Mouse (Mus musculus) adrenal gland, postnatal 4 days (tissue): ENCODE data around the gene Colca2. TPM values are rescaled to one million over a fixed set of nuclear protein-coding genes. Genes with fewer than 3 reads are reported as not detected.

Experiments
- DNase-seq, 2 experiments: peaks; one replicate each; pipeline ENCODE4 v3.0.0; 2021 to 2022; ENCODE audit warnings: low spot score in 2 of 2, mixed read lengths in 2 of 2
- long read RNA-seq, 2 experiments: library from polyadenylated mRNA; stranded (forward); transcript quantifications; one replicate each; pipeline ENCODE4 v2.0.0; 2021
- total RNA-seq, 2 experiments: library from RNA; stranded (reverse); gene quantifications; 2 replicates each; pipeline ENCODE4 v1.2.3; 2021

Gene Colca2
- 1 to 10 TPM; 3.8 to 6.1 TPM for total RNA-seq
- long read RNA-seq, experiment 1, partial matches to known transcripts, result 0 of 2 reads
- long read RNA-seq, experiment 1, other reads (novel, unspliced or antisense), result 1 of 2 reads
- long read RNA-seq, experiment 2, partial matches to known transcripts, result 1 of 7 reads
- long read RNA-seq, experiment 2, other reads (novel, unspliced or antisense), result 4 of 7 reads

GRCm38 (mm10) chr9:51278500-51279381 lies at the start of gene Colca2:
TSS of gene Colca2 (minus strand) at chr9:51278569.
- DNase-seq, result peak; percentile 47 to 63

- DNase-seq, result no peak
Measured at GRCm38 (mm10) chr9:51327555-51327903, 49.2 kb upstream of the Colca2 start.

GRCm38 (mm10) chr9:51326619-51327554 lies 48.5 kb upstream of the Colca2 start:
- no peak for DNase-seq

- no peak for DNase-seq
Measured at GRCm38 (mm10) chr9:51324406-51325065, 46.2 kb upstream of the Colca2 start.

GRCm38 (mm10) chr9:51320096-51320495 lies 41.7 kb upstream of the Colca2 start:
- DNase-seq, result no peak

- DNase-seq, result no peak
Measured at GRCm38 (mm10) chr9:51318246-51318645, 39.9 kb upstream of the Colca2 start.

- no peak for DNase-seq
Measured at GRCm38 (mm10) chr9:51317322-51317721, 39.0 kb upstream of the Colca2 start.

- DNase-seq, result no peak
Measured at GRCm38 (mm10) chr9:51315402-51316063, 37.2 kb upstream of the Colca2 start.

- no peak for DNase-seq
Measured at GRCm38 (mm10) chr9:51312554-51313317, 34.4 kb upstream of the Colca2 start.

- no peak for DNase-seq
Measured at GRCm38 (mm10) chr9:51310515-51310914, 32.1 kb upstream of the Colca2 start.

- no peak for DNase-seq
Measured at GRCm38 (mm10) chr9:51306351-51306750, 28.0 kb upstream of the Colca2 start.

- no peak for DNase-seq
Measured at GRCm38 (mm10) chr9:51305146-51305545, 26.8 kb upstream of the Colca2 start.

GRCm38 (mm10) chr9:51303980-51304379 lies 25.6 kb upstream of the Colca2 start:
- DNase-seq, result no peak

GRCm38 (mm10) chr9:51293541-51293940 lies 15.2 kb upstream of the Colca2 start:
- DNase-seq, result no peak

GRCm38 (mm10) chr9:51292674-51293073 lies 14.3 kb upstream of the Colca2 start:
- DNase-seq, result peak in 1 of 2 experiments; percentile 53

GRCm38 (mm10) chr9:51290980-51291379 lies 12.6 kb upstream of the Colca2 start:
- no peak for DNase-seq

GRCm38 (mm10) chr9:51286079-51286478 lies 7.7 kb upstream of the Colca2 start:
- DNase-seq, result no peak

- no peak for DNase-seq
Measured at GRCm38 (mm10) chr9:51277834-51278498, 403 bp downstream of the Colca2 start.

- no peak for DNase-seq
Measured at GRCm38 (mm10) chr9:51274678-51275077, 3.7 kb downstream of the Colca2 start.
